Mouse (Mus musculus) cortical plate, adult 2 months (tissue): Measurements from ENCODE around the gene Gm15294. TPM values are rescaled to one million over a fixed set of nuclear protein-coding genes. Genes with fewer than 3 reads are reported as not detected.

Experiments
- H3K27ac ChIP-seq: fragments of 200-500 bp; 2 replicates; pipeline ENCODE4 v1.5.1; 2012; ENCODE audit warnings: low read length, control low read depth, inconsistent platforms; ENCODE audit not compliant: insufficient read depth
- H3K4me1 ChIP-seq: fragments of 200-500 bp; 2 replicates; pipeline ENCODE4 v1.6.1; 2011; ENCODE audit warnings: low read length; ENCODE audit not compliant: control insufficient read depth, insufficient read depth
- H3K4me3 ChIP-seq: fragments of 200-500 bp; 2 replicates; pipeline ENCODE4 v1.5.1; 2011; ENCODE audit warnings: mild to moderate bottlenecking, low read length, control low read depth; ENCODE audit not compliant: insufficient read depth
- CTCF ChIP-seq: fragments of 200-500 bp; IDR thresholded peaks from 2 replicates; pipeline ENCODE4 v1.5.1; 2011; ENCODE audit warnings: mild to moderate bottlenecking, control low read depth, low read length; ENCODE audit not compliant: insufficient read depth; ENCODE audit errors: extremely low read depth
- POLR2A ChIP-seq: fragments of 200-500 bp; IDR thresholded peaks from 2 replicates; pipeline ENCODE4 v1.6.1; 2011; ENCODE audit warnings: mild to moderate bottlenecking, low read length, control low read depth; ENCODE audit not compliant: insufficient read depth; ENCODE audit errors: extremely low read depth
- polyA plus RNA-seq: library from polyadenylated mRNA; depleted of rRNA; stranded (reverse); fragments of >200 nt; gene quantifications from 2 replicates; pipeline ENCODE4 v1.2.3, GENCODE M21; 2012; rRNA removed

The Gm15294 gene
- polyA plus RNA-seq: not detected in 2 replicates

DNA sequence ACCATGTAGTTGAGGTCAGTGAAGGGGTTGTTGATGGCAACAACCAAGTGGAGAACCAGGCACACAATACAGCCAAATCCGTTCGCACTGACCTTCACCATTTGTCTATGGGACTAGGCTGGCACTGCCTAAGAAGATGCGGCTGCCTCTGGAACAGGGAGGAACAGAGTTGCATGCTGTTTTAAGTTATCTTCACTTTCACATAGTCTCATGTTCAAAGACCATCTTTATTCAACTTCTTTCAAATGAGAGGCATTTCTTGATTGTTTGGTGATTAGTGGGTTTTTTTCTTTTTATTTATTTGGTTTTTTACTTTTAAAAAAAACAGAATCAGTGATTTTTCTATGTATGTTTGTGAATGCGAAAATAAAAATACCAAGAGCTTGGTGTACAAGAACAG, at the start of gene Gm15294:
Gm15294 (minus strand) TSS at position 101 of the 400 bp plus-strand sequence.
- TF ChIP-seq POLR2A (no peak), CTCF (no peak)
- no peak within 1 kb of the TSS for H3K27ac ChIP-seq
- H3K4me3 ChIP-seq: no peak within 1 kb of the TSS
- no peaks in the 10 kb centered on the region for H3K4me1 ChIP-seq

DNA sequence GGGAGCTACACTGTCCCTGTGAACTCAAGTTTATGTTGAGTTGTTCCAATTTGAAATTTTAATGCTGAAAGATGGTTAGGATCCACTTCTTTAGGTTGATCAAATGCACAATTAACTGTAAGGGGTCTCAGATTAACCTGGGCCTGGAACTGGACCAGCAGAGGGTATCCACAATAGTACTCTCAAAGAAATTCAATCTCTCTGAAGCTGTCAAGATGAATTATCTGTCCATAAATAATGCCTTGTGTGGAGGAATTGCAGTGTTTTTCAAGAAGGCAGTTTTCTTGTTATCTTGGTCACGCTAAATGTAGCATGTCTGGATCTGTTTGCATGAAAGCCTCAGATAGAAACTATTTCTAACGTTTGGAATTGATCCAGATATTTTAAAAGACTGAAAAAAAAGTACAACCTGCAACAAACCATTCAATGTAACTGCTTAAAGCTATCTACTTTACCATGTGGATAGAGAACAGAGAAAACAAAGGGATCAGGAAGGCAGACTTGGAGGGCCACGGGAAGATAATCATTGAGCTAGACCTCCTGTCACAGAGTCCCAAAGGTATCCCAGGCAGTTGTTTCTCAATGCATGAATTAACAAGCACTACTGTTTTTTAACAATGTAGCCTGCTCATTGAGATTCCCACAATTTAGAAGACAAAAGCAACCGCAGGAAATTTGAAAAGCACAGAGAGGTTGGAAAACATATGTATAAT, 9.5 kb upstream of the Gm15294 start:
- H3K4me1 ChIP-seq: no peaks in the 10 kb centered on the region
- TF ChIP-seq CTCF (no peak), POLR2A (no peak)
- H3K4me3 ChIP-seq: no peak overlapping the region
- no peak overlapping the region for H3K27ac ChIP-seq

GRCm38 (mm10) chrX:141874024-141874423, 1.0 kb downstream of the Gm15294 start:
- TF ChIP-seq POLR2A (no peak), CTCF (no peak)
- no peak overlapping the region for H3K27ac ChIP-seq
- no peak overlapping the region for H3K4me3 ChIP-seq
- no peaks in the 10 kb centered on the region for H3K4me1 ChIP-seq

DNA sequence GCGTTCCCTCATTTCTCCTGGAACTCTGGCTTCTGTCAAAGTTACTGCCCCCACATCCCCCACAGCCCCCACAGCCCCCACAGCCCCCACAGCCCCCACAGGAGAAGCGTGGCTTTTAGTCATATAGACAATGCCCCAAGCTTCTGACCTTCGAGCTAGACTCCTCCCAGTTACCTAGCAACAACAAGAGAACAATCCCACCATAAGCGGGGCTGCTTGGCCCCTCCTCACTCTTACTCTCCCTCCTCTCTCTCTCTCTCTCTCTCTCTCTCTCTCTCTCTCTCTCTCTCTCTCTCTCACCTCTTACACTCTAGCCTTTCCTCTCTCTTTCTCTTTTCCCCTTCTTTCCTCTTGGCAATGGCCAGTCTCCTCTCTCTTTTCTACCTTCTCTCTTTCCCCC, 1.4 kb downstream of the Gm15294 start:
- Histone ChIP-seq H3K27ac (no peak overlapping the region), H3K4me3 (no peak overlapping the region), H3K4me1 (no peaks in the 10 kb centered on the region)
- TF ChIP-seq CTCF: no peak
- no peak for TF ChIP-seq POLR2A

- Histone ChIP-seq H3K27ac (no peak overlapping the region), H3K4me3 (no peak overlapping the region), H3K4me1 (no peaks in the 10 kb centered on the region)
- no peak for TF ChIP-seq POLR2A
- TF ChIP-seq CTCF: no peak
Observed at GRCm38 (mm10) chrX:141855684-141856396, 19.2 kb downstream of the Gm15294 start.

Other genes starting within 250 kb of the Gm15294 start
- gene Irs4, start 150.0 kb downstream of the Gm15294 start, polyA plus RNA-seq: 0.06 and 0.17 TPM in 2 replicates